Comparison of ENCODE assay signal across 25 mouse cellular contexts in genomic region chr7:112249476-112249875, GRCm38 (mm10). TPM values are rescaled to one million over a fixed set of nuclear protein-coding genes. Genes with fewer than 3 reads are reported as not detected.
DNase-seq lines count a peak whose midpoint lies in the region; ATAC-seq and TF ChIP-seq lines count a peak whose summit lies in the region.
"Had no signal": no experiment of that assay in that cellular context is flagged by ENCODE, and none has a peak within 500 bp of the region (broad histone marks: within the 10 kb centered on the region; RNA-seq: fewer than 3 reads in every experiment).

No protein-coding gene starts in this region.

- TF ChIP-seq CTCF in cerebellum, adult 2 months (IDR thresholded peaks at IDR 0.05; ENCODE audit: borderline replicate concordance, insufficient read depth, low read depth, low read length), result no peak
- TF ChIP-seq CTCF in heart, adult 2 months (IDR thresholded peaks at IDR 0.05), result no peak
- no peak for TF ChIP-seq CTCF in hindbrain, postnatal 0 days (IDR thresholded peaks at IDR 0.05; ENCODE audit: low read depth)
- no peak for TF ChIP-seq CTCF in brain, embryonic 14.5 days (IDR thresholded peaks at IDR 0.05; ENCODE audit: borderline replicate concordance, extremely low read depth, insufficient read depth, insufficient read length)

- peaks cover 1% of the 10 kb centered on the region; the same call in 1 of the 2 replicates for H3K79me2 ChIP-seq in heart, adult 2 months (replicated peaks; ENCODE audit: control insufficient read depth, insufficient read depth, low read length)

- DNase-seq in cerebellum, adult 2 months, result no peak
- no peak for DNase-seq in cerebellum, postnatal 4 days (ENCODE audit: low spot score in 2 of 2)
- no peak for DNase-seq in heart, adult 2 months
- DNase-seq in hindbrain, postnatal 0 days (ENCODE audit: low spot score), result peak; percentile 12
- no peak for DNase-seq in hindbrain, embryonic 14.5 days (ENCODE audit: low spot score)
- DNase-seq in brain, embryonic 14.5 days (ENCODE audit: low read depth), result peak; percentile 38
- no peak for DNase-seq in cerebellum, adult 11 months
- DNase-seq: adrenal gland, postnatal 36 days; cerebellum, postnatal 10 days; heart, postnatal 10 days; kidney, postnatal 10 days; lung, embryonic 14.5 days; right cerebral cortex, adult 18-20 months; spleen, adult 18-20 months; thymus, postnatal 14 days had no signal

- 13% methylated on average over 4 of the region's 4 CpGs for WGBS in cerebellum, adult 2 months
- WGBS in heart, embryonic 12.5 days, result 71% methylated on average over 4 of the region's 4 CpGs
- WGBS in heart, adult 2 months, result 34% methylated on average over 4 of the region's 4 CpGs
- WGBS in hindbrain, postnatal 0 days, result 60% methylated on average over 4 of the region's 4 CpGs
- 68% methylated on average over 4 of the region's 4 CpGs for WGBS in hindbrain, embryonic 14.5 days

- H3K4me2 ChIP-seq in heart, embryonic 12.5 days, result no peak overlapping the region
- no peak overlapping the region for H3K4me2 ChIP-seq in hindbrain, postnatal 0 days (ENCODE audit: low read depth, low read length)
- no peak overlapping the region for H3K4me2 ChIP-seq in hindbrain, embryonic 14.5 days (replicated peaks)
- H3K4me2 ChIP-seq: forebrain, embryonic 15.5 days; hindbrain, embryonic 12.5 days; limb, embryonic 12.5 days; liver, embryonic 15.5 days; lung, embryonic 14.5 days; midbrain, embryonic 11.5 days; neural tube, embryonic 12.5 days had no signal

- H3K9ac ChIP-seq in heart, embryonic 12.5 days, result no peak overlapping the region
- H3K9ac ChIP-seq in heart, adult 2 months (ENCODE audit: low read depth, low read length), result no peak overlapping the region
- H3K9ac ChIP-seq in hindbrain, postnatal 0 days (replicated peaks; ENCODE audit: low read length), result no peak overlapping the region
- no peak overlapping the region for H3K9ac ChIP-seq in hindbrain, embryonic 14.5 days
- H3K9ac ChIP-seq: forebrain, embryonic 15.5 days; hindbrain, embryonic 12.5 days; limb, embryonic 12.5 days; liver, embryonic 15.5 days; lung, embryonic 14.5 days; neural tube, embryonic 12.5 days had no signal

- H3K27ac ChIP-seq in cerebellum, adult 2 months (ENCODE audit: insufficient read depth, low read length), result 0 out of 2 replicates have a peak overlapping the region, but pooled peaks have one; percentile 7
- H3K27ac ChIP-seq in heart, embryonic 12.5 days (ENCODE audit: poor library complexity, severe bottlenecking), result peak overlapping the region; percentile 6; the same call in 1 of the 2 replicates
- no peak overlapping the region for H3K27ac ChIP-seq in heart, adult 2 months
- no peak overlapping the region for H3K27ac ChIP-seq in hindbrain, postnatal 0 days
- H3K27ac ChIP-seq in hindbrain, embryonic 14.5 days, result no peak overlapping the region
- H3K27ac ChIP-seq: forebrain, embryonic 15.5 days; hindbrain, embryonic 12.5 days; limb, embryonic 12.5 days; liver, embryonic 15.5 days; neural tube, embryonic 12.5 days had no signal

- intact Hi-C loops in heart, adult 2 months (cut with DNase I), result no loop called here

- peaks cover 31% of the 10 kb centered on the region for H3K4me1 ChIP-seq in cerebellum, adult 2 months (ENCODE audit: control insufficient read depth, insufficient read depth, low read length)
- H3K4me1 ChIP-seq in heart, embryonic 12.5 days (replicated peaks), result peaks cover 83% of the 10 kb centered on the region
- peaks cover 38% of the 10 kb centered on the region for H3K4me1 ChIP-seq in heart, adult 2 months (ENCODE audit: control insufficient read depth, insufficient read depth, low read length)
- no peaks in the 10 kb centered on the region; the same call in 1 of the 2 replicates for H3K4me1 ChIP-seq in hindbrain, postnatal 0 days (ENCODE audit: insufficient read depth, low read length)
- no peaks in the 10 kb centered on the region for H3K4me1 ChIP-seq in hindbrain, embryonic 14.5 days (replicated peaks; ENCODE audit: control insufficient read depth, insufficient read depth, low read length)

- H3K36me3 ChIP-seq in heart, embryonic 12.5 days, result peaks cover 63% of the 10 kb centered on the region
- peaks cover 16% of the 10 kb centered on the region for H3K36me3 ChIP-seq in heart, adult 2 months (ENCODE audit: control insufficient read depth, insufficient read depth, low read length)
- no peaks in the 10 kb centered on the region for H3K36me3 ChIP-seq in hindbrain, postnatal 0 days (ENCODE audit: insufficient read depth, low read length)
- H3K36me3 ChIP-seq in hindbrain, embryonic 14.5 days (replicated peaks; ENCODE audit: control insufficient read depth, insufficient read depth), result no peaks in the 10 kb centered on the region
- H3K36me3 ChIP-seq: forebrain, embryonic 15.5 days; G1E; hindbrain, embryonic 12.5 days; limb, embryonic 12.5 days; liver, embryonic 15.5 days; neural tube, embryonic 12.5 days had no signal

- no peak overlapping the region for H3K4me3 ChIP-seq in cerebellum, adult 2 months (replicated peaks; ENCODE audit: insufficient read depth, low read depth, low read length)
- H3K4me3 ChIP-seq in heart, embryonic 12.5 days, result no peak overlapping the region
- no peak overlapping the region for H3K4me3 ChIP-seq in heart, adult 2 months
- no peak overlapping the region for H3K4me3 ChIP-seq in hindbrain, postnatal 0 days (ENCODE audit: low read length)
- H3K4me3 ChIP-seq in hindbrain, embryonic 14.5 days (replicated peaks; ENCODE audit: low read length), result no peak overlapping the region
- H3K4me3 ChIP-seq: forebrain, embryonic 15.5 days; hindbrain, embryonic 12.5 days; limb, embryonic 12.5 days; liver, embryonic 15.5 days; neural tube, embryonic 12.5 days had no signal

- no peak for ATAC-seq in heart, embryonic 12.5 days (ENCODE audit: insufficient number of reproducible peaks, low FRiP score)
- no peak for ATAC-seq in hindbrain, postnatal 0 days
- no peak for ATAC-seq in hindbrain, embryonic 14.5 days (ENCODE audit: low FRiP score)
- ATAC-seq: forebrain, embryonic 15.5 days; intestine, postnatal 0 days; midbrain, embryonic 16.5 days had no signal

- no peaks in the 10 kb centered on the region for H3K9me3 ChIP-seq in heart, embryonic 12.5 days (replicated peaks)
- H3K9me3 ChIP-seq in hindbrain, postnatal 0 days (ENCODE audit: low read length), result no peaks in the 10 kb centered on the region
- no peaks in the 10 kb centered on the region for H3K9me3 ChIP-seq in hindbrain, embryonic 14.5 days (ENCODE audit: control insufficient read depth, low read length)
- H3K9me3 ChIP-seq: forebrain, embryonic 15.5 days; hindbrain, embryonic 12.5 days; limb, embryonic 12.5 days; liver, embryonic 15.5 days; neural tube, embryonic 12.5 days had no signal

- H3K27me3 ChIP-seq in cerebellum, adult 2 months (ENCODE audit: control insufficient read depth, insufficient read depth, low read length), result no peaks in the 10 kb centered on the region
- H3K27me3 ChIP-seq in heart, embryonic 12.5 days (replicated peaks), result no peaks in the 10 kb centered on the region
- no peaks in the 10 kb centered on the region for H3K27me3 ChIP-seq in heart, adult 2 months (ENCODE audit: control insufficient read depth, insufficient read depth, low read length)
- no peaks in the 10 kb centered on the region for H3K27me3 ChIP-seq in hindbrain, postnatal 0 days (ENCODE audit: insufficient read depth, low read length)
- no peaks in the 10 kb centered on the region for H3K27me3 ChIP-seq in hindbrain, embryonic 14.5 days (ENCODE audit: control insufficient read depth, insufficient read depth, low read length)
- H3K27me3 ChIP-seq: forebrain, embryonic 15.5 days; hindbrain, embryonic 12.5 days; liver, embryonic 15.5 days; neural tube, embryonic 12.5 days had no signal

- no peak for TF ChIP-seq POLR2A in cerebellum, adult 2 months (IDR thresholded peaks at IDR 0.05; ENCODE audit: borderline replicate concordance, insufficient read depth, low read length)
- TF ChIP-seq POLR2A in heart, adult 2 months (IDR thresholded peaks at IDR 0.05; ENCODE audit: insufficient read depth, low read depth, low read length), result no peak
- TF ChIP-seq POLR2A in brain, embryonic 14.5 days (IDR thresholded peaks at IDR 0.05; ENCODE audit: borderline replicate concordance, extremely low read depth, insufficient read depth, insufficient read length, poor library complexity, severe bottlenecking), result no peak

- TF ChIP-seq EP300 in heart, adult 2 months (IDR thresholded peaks at IDR 0.05; ENCODE audit: insufficient read depth, low read depth, low read length), result no peak

RNA-seq across cellular contexts. Expression of gene Mical2, which starts 23.8 kb away (rescaled TPM):
- 173 and 203 TPM in 2 replicates for polyA plus RNA-seq in cerebellum, adult 2 months (2012; rRNA removed)
- 156 and 163 TPM in 2 replicates for polyA plus RNA-seq in heart, embryonic 12.5 days (2016; fragmentation: Nextera tagmentation; extraction: Ambion mirVana)
- total RNA-seq in heart, adult 2 months (2021), result 10 to 100 TPM; 87.7 to 89.1 TPM
- polyA plus RNA-seq in heart, adult 2 months (2012; rRNA removed), result 44.8 and 53.7 TPM in 2 replicates
- 12.8 and 16.5 TPM in 2 replicates for total RNA-seq in hindbrain, postnatal 0 days (2014; rRNA removed)
- 6.4 and 6.5 TPM in 2 replicates for polyA plus RNA-seq in hindbrain, postnatal 0 days (2015; fragmentation: Nextera tagmentation; extraction: Ambion mirVana)
- polyA plus RNA-seq in hindbrain, embryonic 14.5 days (2014; fragmentation: Nextera tagmentation; extraction: Ambion mirVana), result 3.8 and 4.0 TPM in 2 replicates
- polyA plus RNA-seq in brain, embryonic 14.5 days (2012; rRNA removed), result 4.8 TPM in 2 replicates
- polyA plus RNA-seq: G1E had no signal

Comparison
In these comparisons a context has a peak if more than half of its experiments do, and no peak if none do; other contexts are left out.
1. DNase-seq: peak in hindbrain, postnatal 0 days (single experiment) and brain, embryonic 14.5 days (single experiment); none in cerebellum, adult 2 months (0 of 2), cerebellum, postnatal 4 days (0 of 2), heart, adult 2 months (0 of 2), hindbrain, embryonic 14.5 days (single experiment) and cerebellum, adult 11 months (single experiment).
2. H3K27ac ChIP-seq: peak in cerebellum, adult 2 months (single experiment) and heart, embryonic 12.5 days (single experiment); none in heart, adult 2 months (single experiment), hindbrain, postnatal 0 days (single experiment) and hindbrain, embryonic 14.5 days (single experiment).